Mouse (Mus musculus) C2C12 (cell line): ENCODE results near the gene Podnl1. TPM values are rescaled to one million over a fixed set of nuclear protein-coding genes. Genes with fewer than 3 reads are reported as not detected.

Experiments
- H3K27me3 ChIP-seq: one replicate; pipeline ENCODE4 v1.6.1; 2011; ENCODE audit not compliant: control insufficient read depth, insufficient read depth, insufficient read length
- H3K36me3 ChIP-seq: one replicate; pipeline ENCODE4 v1.6.1; 2011; ENCODE audit not compliant: control insufficient read depth, insufficient read depth
- H3K4me3 ChIP-seq: one replicate; pipeline ENCODE4 v1.5.1; 2011; ENCODE audit warnings: mild to moderate bottlenecking, control low read depth; ENCODE audit not compliant: poor library complexity, insufficient read depth, severe bottlenecking
- H3K79me2 ChIP-seq: one replicate; pipeline ENCODE4 v1.6.1; 2011; ENCODE audit not compliant: control insufficient read depth, insufficient read depth
- H3K79me3 ChIP-seq: one replicate; pipeline ENCODE4 v1.6.1; 2011; ENCODE audit warnings: low read depth, control low read depth
- H3ac ChIP-seq: one replicate; pipeline ENCODE3; 2011; ENCODE audit warnings: low read depth; ENCODE audit not compliant: control insufficient read depth, insufficient read length
- CEBPB ChIP-seq: IDR thresholded peaks from one replicate; pipeline ENCODE4 v1.6.1; 2011; ENCODE audit warnings: low read depth, mild to moderate bottlenecking, control low read depth, moderate library complexity
- CTCF ChIP-seq: IDR thresholded peaks from one replicate; pipeline ENCODE4 v1.5.1; 2011; ENCODE audit not compliant: control insufficient read depth, insufficient read depth, insufficient read length
- FOSL1 ChIP-seq: IDR thresholded peaks from one replicate; pipeline ENCODE4 v1.8.0; 2011; ENCODE audit warnings: mild to moderate bottlenecking, low read length; ENCODE audit not compliant: poor library complexity, insufficient read depth, severe bottlenecking
- MAX ChIP-seq: IDR thresholded peaks from one replicate; pipeline ENCODE4 v1.6.1; 2011; ENCODE audit warnings: mild to moderate bottlenecking, control low read depth
- MYOD1 ChIP-seq: IDR thresholded peaks from one replicate; pipeline ENCODE4 v1.6.1; 2011; ENCODE audit warnings: low read depth; ENCODE audit not compliant: control insufficient read depth, insufficient read length
- MYOG ChIP-seq: IDR thresholded peaks from one replicate; pipeline ENCODE4 v1.6.1; 2011; ENCODE audit not compliant: control insufficient read depth, insufficient read length; ENCODE audit errors: extremely low read depth
- USF1 ChIP-seq: IDR thresholded peaks from one replicate; pipeline ENCODE4 v1.6.1; 2011; ENCODE audit warnings: low read depth, mild to moderate bottlenecking, control low read depth, moderate library complexity
- polyA plus RNA-seq: library from polyadenylated mRNA; unstranded; fragments of >200 nt; fragmentation: generic; extraction: Trizol; gene quantifications from one replicate; pipeline ENCODE4 v1.2.1, GENCODE M21; 2012; ENCODE audit warnings: missing spikeins

Podnl1 gene
- polyA plus RNA-seq, 1 experiment: 10.3 TPM

- H3K4me3 ChIP-seq: no peak overlapping the region
- no peaks in the 10 kb centered on the region for H3K79me2 ChIP-seq
- no peaks in the 10 kb centered on the region for H3K27me3 ChIP-seq
- peaks cover 3% of the 10 kb centered on the region for H3K36me3 ChIP-seq
- H3ac ChIP-seq: no peak overlapping the region
- no peaks in the 10 kb centered on the region for H3K79me3 ChIP-seq
- no peak for TF ChIP-seq MYOD1
- no peak for TF ChIP-seq MAX
Measured at GRCm38 (mm10) chr8:84167696-84168095, 41.9 kb downstream of the Podnl1 start.

DNA sequence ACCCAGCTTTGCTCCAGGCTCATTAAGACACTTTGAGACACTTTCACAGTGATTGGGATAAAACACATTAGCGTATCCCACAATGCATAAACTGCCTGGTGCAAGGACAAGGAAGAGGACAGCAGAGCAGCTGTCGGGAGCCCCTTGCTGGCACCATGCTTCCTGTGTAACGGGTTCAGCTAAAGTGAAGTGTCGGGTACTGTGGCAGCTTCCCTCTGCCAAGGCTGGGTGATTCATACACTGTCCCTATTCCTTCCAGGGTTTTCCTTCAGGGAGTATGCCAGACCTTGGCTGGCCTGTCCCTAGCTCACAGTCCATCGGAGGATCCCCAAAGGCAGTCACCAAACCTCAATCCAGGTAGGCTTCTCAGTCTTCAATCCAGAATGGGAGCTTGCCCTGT lies 44.3 kb downstream of the Podnl1 start:
- H3K36me3 ChIP-seq: peaks cover 4% of the 10 kb centered on the region
- TF ChIP-seq CEBPB: no peak
- no peak for TF ChIP-seq MAX
- no peak for TF ChIP-seq MYOD1
- TF ChIP-seq MYOG: no peak
- no peak for TF ChIP-seq CTCF
- no peak for TF ChIP-seq USF1
- TF ChIP-seq FOSL1: no peak
- no peaks in the 10 kb centered on the region for H3K27me3 ChIP-seq
- no peaks in the 10 kb centered on the region for H3K79me2 ChIP-seq
- H3K4me3 ChIP-seq: no peak overlapping the region
- H3K79me3 ChIP-seq: no peaks in the 10 kb centered on the region
- no peak overlapping the region for H3ac ChIP-seq

DNA sequence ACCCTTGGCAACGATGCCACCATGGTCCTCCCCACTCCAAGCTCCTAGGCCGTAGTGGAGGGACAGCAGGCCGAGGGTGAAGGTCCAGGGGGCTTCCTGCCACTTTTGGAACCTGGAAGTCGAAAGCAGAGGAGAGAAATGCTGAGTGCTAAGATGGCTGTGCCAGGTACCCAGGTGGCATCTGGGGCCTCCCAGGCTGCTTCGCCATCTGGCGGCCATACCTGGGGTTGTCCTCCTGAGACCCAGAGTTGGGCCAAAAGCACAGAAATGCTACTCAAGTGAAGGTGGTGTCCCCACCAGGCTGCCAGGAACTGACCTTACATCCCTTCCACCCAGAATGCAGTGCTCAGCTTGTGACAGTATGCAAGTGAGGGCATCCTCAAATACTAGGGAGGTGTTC lies 48.1 kb downstream of the Podnl1 start:
- peak; percentile 39 for TF ChIP-seq CTCF
- no peak for TF ChIP-seq FOSL1
- TF ChIP-seq MYOD1: no peak
- no peak for TF ChIP-seq MYOG
- no peaks in the 10 kb centered on the region for H3K79me3 ChIP-seq
- no peak overlapping the region for H3ac ChIP-seq
- H3K4me3 ChIP-seq: no peak overlapping the region
- peaks cover 4% of the 10 kb centered on the region for H3K36me3 ChIP-seq
- no peaks in the 10 kb centered on the region for H3K27me3 ChIP-seq
- H3K79me2 ChIP-seq: no peaks in the 10 kb centered on the region

DNA sequence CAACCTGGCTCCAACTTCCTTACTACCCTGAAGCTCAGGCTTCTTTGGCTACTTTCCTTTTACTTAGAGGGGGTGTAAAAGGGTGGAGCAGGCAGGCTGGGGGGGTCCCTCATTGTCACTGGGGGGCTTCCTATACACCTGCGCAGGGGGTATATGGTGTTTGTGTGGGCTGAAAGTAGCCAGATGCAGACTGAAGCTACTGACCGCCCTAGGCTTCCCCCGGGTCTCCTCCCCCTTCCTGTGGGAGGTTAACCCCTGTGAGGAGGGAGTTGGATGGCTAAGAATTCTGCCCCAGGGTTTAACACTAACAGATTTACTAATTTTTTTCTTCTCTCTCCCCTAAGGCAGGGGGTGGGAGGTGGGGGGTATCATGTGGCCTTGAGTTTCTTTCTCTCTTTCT lies 50.8 kb downstream of the Podnl1 start:
- Histone ChIP-seq H3ac (no peak overlapping the region), H3K36me3 (peaks cover 4% of the 10 kb centered on the region), H3K79me2 (no peaks in the 10 kb centered on the region), H3K4me3 (no peak overlapping the region), H3K27me3 (no peaks in the 10 kb centered on the region), H3K79me3 (no peaks in the 10 kb centered on the region)
- TF ChIP-seq MYOG (no peak), USF1 (no peak), MYOD1 (no peak), CTCF (no peak), MAX (no peak)

- TF ChIP-seq CTCF (no peak), MAX (no peak), MYOG (no peak), CEBPB (no peak), FOSL1 (no peak), MYOD1 (no peak), USF1 (no peak)
- Histone ChIP-seq H3K79me2 (peaks cover 2% of the 10 kb centered on the region), H3K79me3 (no peaks in the 10 kb centered on the region), H3K4me3 (no peak overlapping the region), H3ac (no peak overlapping the region), H3K27me3 (no peaks in the 10 kb centered on the region), H3K36me3 (peaks cover 4% of the 10 kb centered on the region)
Measured at GRCm38 (mm10) chr8:84177405-84177804, 51.6 kb downstream of the Podnl1 start.

- Histone ChIP-seq H3K27me3 (no peaks in the 10 kb centered on the region), H3K79me3 (no peaks in the 10 kb centered on the region), H3ac (no peak overlapping the region), H3K79me2 (peaks cover 13% of the 10 kb centered on the region), H3K4me3 (no peak overlapping the region), H3K36me3 (no peaks in the 10 kb centered on the region)
- TF ChIP-seq CTCF: no peak
- TF ChIP-seq USF1: no peak
- no peak for TF ChIP-seq FOSL1
- no peak for TF ChIP-seq CEBPB
- TF ChIP-seq MAX: no peak
- TF ChIP-seq MYOG: no peak
- TF ChIP-seq MYOD1: no peak
Measured at GRCm38 (mm10) chr8:84178592-84178991, 52.8 kb downstream of the Podnl1 start.

- H3K4me3 ChIP-seq: no peak overlapping the region
- TF ChIP-seq FOSL1: no peak
- no peak for TF ChIP-seq MYOD1
- TF ChIP-seq MYOG: no peak
- no peak for TF ChIP-seq CEBPB
- no peak for TF ChIP-seq CTCF
- no peak for TF ChIP-seq USF1
- TF ChIP-seq MAX: no peak
- H3K79me3 ChIP-seq: no peaks in the 10 kb centered on the region
- no peaks in the 10 kb centered on the region for H3K27me3 ChIP-seq
- H3K79me2 ChIP-seq: peaks cover 13% of the 10 kb centered on the region
- H3K36me3 ChIP-seq: no peaks in the 10 kb centered on the region
- no peak overlapping the region for H3ac ChIP-seq
Measured at GRCm38 (mm10) chr8:84179946-84180345, 54.2 kb downstream of the Podnl1 start.
